Mouse (Mus musculus) MEL (cell line): ENCODE results near the gene Tmem170. TPM values are rescaled to one million over a fixed set of nuclear protein-coding genes. Genes with fewer than 3 reads are reported as not detected.

Source experiments
- DNase-seq: peaks from one replicate; pipeline ENCODE4 v3.0.0; 2011; ENCODE audit warnings: low read depth, low spot score
- H3K27ac ChIP-seq: 2 replicates; pipeline ENCODE4 v1.5.1; 2012; ENCODE audit warnings: low read depth, mild to moderate bottlenecking, control low read depth, low read length, moderate library complexity; ENCODE audit not compliant: control insufficient read depth
- H3K27me3 ChIP-seq, 2 experiments: fragments of 150-350 bp in 1 of 2; sonication (generic) in 1 of 2; 2 replicates each; pipeline ENCODE4 v1.6.1; 2012; ENCODE audit warnings: low read length in 2 of 2, mild to moderate bottlenecking in 2 of 2, improper control_type of control experiment in 1 of 2, moderate library complexity in 1 of 2; ENCODE audit not compliant: insufficient read depth in 2 of 2, control insufficient read depth in 1 of 2
- H3K36me3 ChIP-seq, 2 experiments: 2 replicates each; pipeline ENCODE4 v1.6.1; 2012 to 2014; ENCODE audit warnings: low read length in 2 of 2, improper control_type of control experiment in 1 of 2, inconsistent platforms in 1 of 2, mild to moderate bottlenecking in 1 of 2; ENCODE audit not compliant: insufficient read depth in 2 of 2, control insufficient read depth in 1 of 2
- H3K4me1 ChIP-seq, 2 experiments: fragments of 150-350 bp in 1 of 2; sonication (generic) in 1 of 2; 2 replicates each; pipeline ENCODE4 v1.6.1; 2012; ENCODE audit warnings: low read length in 2 of 2, improper control_type of control experiment in 1 of 2, mild to moderate bottlenecking in 1 of 2; ENCODE audit not compliant: insufficient read depth in 2 of 2, control insufficient read depth in 1 of 2
- H3K4me3 ChIP-seq, 2 experiments: fragments of 150-350 bp in 1 of 2; sonication (generic) in 1 of 2; 2 replicates each; pipeline ENCODE4 v1.5.1; 2012; ENCODE audit warnings: low read depth in 2 of 2, low read length in 2 of 2, mild to moderate bottlenecking in 2 of 2, moderate library complexity in 2 of 2, control low read depth in 1 of 2, improper control_type of control experiment in 1 of 2; ENCODE audit not compliant: control insufficient read depth in 1 of 2, insufficient read depth in 1 of 2
- H3K79me2 ChIP-seq: 2 replicates; pipeline ENCODE4 v1.6.1; 2012; ENCODE audit warnings: mild to moderate bottlenecking, low read length, moderate library complexity; ENCODE audit not compliant: control insufficient read depth, poor library complexity, insufficient read depth
- H3K9ac ChIP-seq: 2 replicates; pipeline ENCODE4 v1.6.1; 2012; ENCODE audit warnings: low read depth, mild to moderate bottlenecking, control low read depth, low read length, moderate library complexity; ENCODE audit not compliant: control insufficient read depth, poor library complexity, severe bottlenecking
- H3K9me3 ChIP-seq: fragments of 150-350 bp; sonication (generic); replicated peaks from 2 replicates; pipeline ENCODE4 v1.6.1; 2012; ENCODE audit warnings: mild to moderate bottlenecking, low read length, improper control_type of control experiment, moderate library complexity; ENCODE audit not compliant: insufficient read depth
- BHLHE40 ChIP-seq: IDR thresholded peaks from 2 replicates; pipeline ENCODE4 v1.6.1; 2012; ENCODE audit warnings: low read depth, mild to moderate bottlenecking, inconsistent platforms, low read length, improper control_type of control experiment, borderline replicate concordance
- CHD1 ChIP-seq: IDR thresholded peaks from 2 replicates; pipeline ENCODE4 v1.6.1; 2012; ENCODE audit warnings: low read depth, mild to moderate bottlenecking, inconsistent platforms, low read length, improper control_type of control experiment
- CHD2 ChIP-seq: IDR thresholded peaks from 2 replicates; pipeline ENCODE4 v1.6.1; 2011; ENCODE audit warnings: low read length, improper control_type of control experiment
- CTCF ChIP-seq, 3 experiments: IDR thresholded peaks in 2 of 3; conservative IDR thresholded peaks in 1 of 3; 2 replicates each; pipeline ENCODE4 v1.5.1; 2011 to 2012; ENCODE audit warnings: low read length in 3 of 3, low read depth in 2 of 3, mild to moderate bottlenecking in 2 of 3, improper control_type of control experiment in 1 of 3, inconsistent platforms in 1 of 3, mixed read lengths in 1 of 3, moderate library complexity in 1 of 3; ENCODE audit not compliant: control insufficient read depth in 1 of 3, insufficient read depth in 1 of 3, poor library complexity in 1 of 3, severe bottlenecking in 1 of 3
- E2F4 ChIP-seq: IDR thresholded peaks from 2 replicates; pipeline ENCODE4 v1.6.1; 2011; ENCODE audit warnings: low read depth, low read length, improper control_type of control experiment, borderline replicate concordance
- ELF1 ChIP-seq: IDR thresholded peaks from 2 replicates; pipeline ENCODE4 v1.6.1; 2014; ENCODE audit warnings: low read depth, mild to moderate bottlenecking, inconsistent platforms, low read length, improper control_type of control experiment, moderate library complexity
- EP300 ChIP-seq, 2 experiments: IDR thresholded peaks; 2 replicates each; pipeline ENCODE4 v1.6.1; 2011; ENCODE audit warnings: improper control_type of control experiment in 2 of 2, low read length in 2 of 2, low read depth in 1 of 2, mild to moderate bottlenecking in 1 of 2
- ETS1 ChIP-seq: IDR thresholded peaks from 2 replicates; pipeline ENCODE4 v1.6.1; 2012; ENCODE audit warnings: low read depth, mild to moderate bottlenecking, inconsistent platforms, low read length, improper control_type of control experiment, moderate library complexity
- GABPA ChIP-seq: IDR thresholded peaks from 2 replicates; pipeline ENCODE4 v1.6.1; 2012; ENCODE audit warnings: low read depth, mild to moderate bottlenecking, inconsistent platforms, low read length, improper control_type of control experiment, moderate library complexity
- HCFC1 ChIP-seq: IDR thresholded peaks from 2 replicates; pipeline ENCODE4 v1.6.1; 2012; ENCODE audit warnings: low read depth, mild to moderate bottlenecking, inconsistent platforms, low read length, improper control_type of control experiment, moderate library complexity
- JUND ChIP-seq: IDR thresholded peaks from 2 replicates; pipeline ENCODE4 v1.6.1; 2011; ENCODE audit warnings: low read depth, mild to moderate bottlenecking, improper control_type of control experiment, low read length
- KAT2A ChIP-seq: conservative IDR thresholded peaks from 2 replicates; pipeline ENCODE4 v1.6.1; 2012; ENCODE audit warnings: low read depth, low read length, improper control_type of control experiment, inconsistent platforms
- MAFK ChIP-seq: IDR thresholded peaks from 2 replicates; pipeline ENCODE4 v1.6.1; 2011; ENCODE audit warnings: low read depth, mild to moderate bottlenecking, low read length, improper control_type of control experiment, borderline replicate concordance
- MAX ChIP-seq: IDR thresholded peaks from 2 replicates; pipeline ENCODE4 v1.6.1; 2011; ENCODE audit warnings: low read length, improper control_type of control experiment
- MAZ ChIP-seq: IDR thresholded peaks from 2 replicates; pipeline ENCODE4 v1.6.1; 2012; ENCODE audit warnings: low read depth, mild to moderate bottlenecking, inconsistent platforms, low read length, improper control_type of control experiment
- MEF2A ChIP-seq: IDR thresholded peaks from 2 replicates; pipeline ENCODE4 v1.6.1; 2014; ENCODE audit warnings: low read depth, mild to moderate bottlenecking, inconsistent platforms, low read length, improper control_type of control experiment; ENCODE audit not compliant: poor library complexity, insufficient replicate concordance, severe bottlenecking; ENCODE audit errors: extremely low read depth
- MXI1 ChIP-seq: IDR thresholded peaks from 2 replicates; pipeline ENCODE4 v1.6.1; 2011; ENCODE audit warnings: mild to moderate bottlenecking, low read depth, low read length, improper control_type of control experiment
- MYB ChIP-seq: IDR thresholded peaks from 2 replicates; pipeline ENCODE4 v1.6.1; 2011; ENCODE audit warnings: mild to moderate bottlenecking, low read depth, low read length, improper control_type of control experiment
- NELFE ChIP-seq: IDR thresholded peaks from 2 replicates; pipeline ENCODE4 v1.6.1; 2011; ENCODE audit warnings: low read depth, low read length, improper control_type of control experiment
- POLR2AphosphoS5 ChIP-seq: IDR thresholded peaks from 2 replicates; pipeline ENCODE4 v1.6.1; 2012; ENCODE audit warnings: low read depth, borderline replicate concordance, mild to moderate bottlenecking, inconsistent platforms, low read length, moderate library complexity, mixed read lengths
- RAD21 ChIP-seq: IDR thresholded peaks from 2 replicates; pipeline ENCODE4 v1.6.1; 2011; ENCODE audit warnings: mild to moderate bottlenecking, low read depth, low read length, improper control_type of control experiment
- RCOR1 ChIP-seq: IDR thresholded peaks from 2 replicates; pipeline ENCODE4 v1.6.1; 2012; ENCODE audit warnings: low read depth, mild to moderate bottlenecking, inconsistent platforms, low read length, improper control_type of control experiment
- SIN3A ChIP-seq: IDR thresholded peaks from 2 replicates; pipeline ENCODE4 v1.6.1; 2012; ENCODE audit warnings: low read length, improper control_type of control experiment, inconsistent platforms
- SMC3 ChIP-seq: IDR thresholded peaks from 2 replicates; pipeline ENCODE4 v1.6.1; 2011; ENCODE audit warnings: low read depth, low read length, improper control_type of control experiment
- TAL1 ChIP-seq: IDR thresholded peaks from 2 replicates; pipeline ENCODE4 v1.6.1; 2012; ENCODE audit warnings: mild to moderate bottlenecking, inconsistent platforms, low read length, moderate library complexity, mixed read lengths
- TBP ChIP-seq: IDR thresholded peaks from 2 replicates; pipeline ENCODE4 v1.8.0; 2011; ENCODE audit warnings: low read depth, low read length, improper control_type of control experiment
- USF1 ChIP-seq: IDR thresholded peaks from 2 replicates; pipeline ENCODE4 v1.6.1; 2014; ENCODE audit warnings: low read depth, mild to moderate bottlenecking, inconsistent platforms, low read length, improper control_type of control experiment, moderate library complexity
- ZC3H11A ChIP-seq: IDR thresholded peaks from 2 replicates; pipeline ENCODE4 v1.6.1; 2012; ENCODE audit warnings: low read depth, mild to moderate bottlenecking, inconsistent platforms, low read length, improper control_type of control experiment
- ZKSCAN1 ChIP-seq: IDR thresholded peaks from 2 replicates; pipeline ENCODE4 v1.6.1; 2012; ENCODE audit warnings: low read depth, mild to moderate bottlenecking, inconsistent platforms, low read length, improper control_type of control experiment, moderate library complexity
- ZMIZ1 ChIP-seq: IDR thresholded peaks from 2 replicates; pipeline ENCODE4 v1.6.1; 2012; ENCODE audit warnings: low read depth, mild to moderate bottlenecking, inconsistent platforms, low read length, improper control_type of control experiment, moderate library complexity
- ZNF384 ChIP-seq: IDR thresholded peaks from 2 replicates; pipeline ENCODE4 v1.6.1; 2012; ENCODE audit warnings: low read depth, mild to moderate bottlenecking, inconsistent platforms, low read length, improper control_type of control experiment
- polyA plus RNA-seq, 2 experiments: library from polyadenylated mRNA; stranded (reverse) in 1 of 2; unstranded in 1 of 2; fragments of >175 nt in 1 of 2; fragments of >200 nt in 1 of 2; gene quantifications; 2 replicates each; pipeline versions ENCODE4 v1.2.1 to v1.2.4; 2012; ENCODE audit warnings: low replicate concordance in 2 of 2, low read depth in 1 of 2; ENCODE audit not compliant: insufficient read length in 2 of 2, insufficient read depth in 1 of 2, missing spikeins in 1 of 2
- total RNA-seq: library from RNA; depleted of rRNA; stranded (reverse); fragments of 300-350 nt; gene quantifications from 2 replicates; pipeline ENCODE4 v1.2.3, GENCODE M21; 2012

Gene Tmem170
- total and polyA plus RNA-seq, 3 experiments = 2.9 to 4.6 TPM; not detected in 1

DNA sequence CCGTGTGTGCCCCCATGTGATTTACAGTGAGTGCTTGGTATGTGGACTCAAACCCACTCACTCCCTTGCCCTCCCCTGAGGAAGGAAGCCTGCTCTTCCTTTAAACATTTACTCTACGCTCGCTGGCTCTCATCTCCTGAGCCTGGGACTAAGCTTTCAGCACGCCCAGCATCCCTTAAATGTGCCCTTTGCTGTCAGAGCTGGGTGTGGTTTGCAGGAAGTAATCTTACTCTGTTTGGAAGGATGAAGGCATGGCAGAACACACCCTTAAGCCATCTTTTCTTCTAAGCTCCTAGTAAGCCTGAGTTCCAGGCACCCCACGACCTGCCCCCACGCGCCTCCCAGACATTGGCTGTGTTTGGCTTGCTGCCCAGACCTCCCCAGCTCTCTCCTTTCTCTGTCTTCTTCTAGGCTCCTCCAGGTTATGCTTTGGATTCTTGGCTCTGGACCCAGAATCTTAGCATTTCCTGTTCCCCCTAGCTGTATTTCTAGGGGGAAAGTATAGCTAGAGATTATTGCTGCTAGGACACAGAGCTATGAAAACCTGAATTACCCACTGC lies 11.6 kb upstream of the Tmem170 start:
- peak; percentile 60 for DNase-seq
- no peaks in the 10 kb centered on the region for H3K27me3 ChIP-seq
- H3K9me3 ChIP-seq = no peaks in the 10 kb centered on the region
- H3K27ac ChIP-seq = peak overlapping the region; percentile 82
- no peak overlapping the region for H3K9ac ChIP-seq
- TF ChIP-seq KAT2A = no peak
- TF ChIP-seq MAX = no peak
- TF ChIP-seq BHLHE40 = no peak
- TF ChIP-seq POLR2AphosphoS5 = no peak
- H3K79me2 ChIP-seq = no peaks in the 10 kb centered on the region
- peaks cover 0 to 17% of the 10 kb centered on the region in 2 experiments; a peak in 2 of 4 replicates for H3K36me3 ChIP-seq
- H3K4me1 ChIP-seq = peaks cover 3 to 25% of the 10 kb centered on the region in 2 experiments; a peak in 2 of 4 replicates
- H3K4me3 ChIP-seq = no peak overlapping the region

DNA sequence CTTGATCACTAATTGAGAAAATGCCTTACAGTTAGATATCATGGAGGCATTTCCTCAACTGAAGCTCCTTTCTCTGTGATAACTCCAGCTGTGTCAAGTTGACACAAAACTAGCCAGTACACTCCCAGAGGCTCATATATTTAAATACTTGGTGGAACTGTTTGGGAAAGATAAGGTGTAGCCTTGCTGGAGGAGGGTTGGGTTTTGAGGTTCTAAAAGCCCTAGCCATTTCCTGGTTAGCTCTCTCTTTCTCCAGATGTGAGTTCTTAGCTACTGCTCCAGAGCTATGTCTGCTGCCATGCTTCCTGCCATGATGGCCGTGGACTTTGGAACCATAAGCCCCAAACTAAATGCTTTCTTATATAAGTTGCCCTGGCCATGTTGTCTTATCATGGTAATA lies 10.9 kb upstream of the Tmem170 start:
- peak; percentile 85 for DNase-seq
- H3K9ac ChIP-seq = no peak overlapping the region
- H3K4me1 ChIP-seq = peaks cover 3 to 25% of the 10 kb centered on the region in 2 experiments; a peak in 2 of 4 replicates
- H3K4me3 ChIP-seq = no peak overlapping the region
- H3K36me3 ChIP-seq = peaks cover 0 to 15% of the 10 kb centered on the region in 2 experiments; a peak in 2 of 4 replicates
- no peaks in the 10 kb centered on the region for H3K9me3 ChIP-seq
- no peaks in the 10 kb centered on the region for H3K27me3 ChIP-seq
- peak overlapping the region; percentile 82 for H3K27ac ChIP-seq
- H3K79me2 ChIP-seq = no peaks in the 10 kb centered on the region
- no peak for TF ChIP-seq JUND
- peak; percentile 71 for TF ChIP-seq TAL1
- TF ChIP-seq HCFC1 = no peak
- TF ChIP-seq E2F4 = no peak
- no peak; the same call in 1 of the 2 replicates for TF ChIP-seq RCOR1
- peak; percentile 52; the same call in 1 of the 2 replicates for TF ChIP-seq TBP
- TF ChIP-seq ZMIZ1 = no peak
- no peak for TF ChIP-seq RAD21
- TF ChIP-seq CHD1 = no peak
- no peak for TF ChIP-seq USF1
- TF ChIP-seq MAZ = no peak
- TF ChIP-seq ZKSCAN1 = no peak
- TF ChIP-seq MXI1 = no peak
- TF ChIP-seq CTCF (IDR thresholded peaks at IDR 0.05 in 2 of 3, conservative IDR thresholded peaks at IDR 0.05 in 1 of 3; ENCODE audit: control insufficient read depth in 1 of 3, insufficient read depth in 1 of 3, low read depth in 2 of 3, low read length in 3 of 3, poor library complexity in 1 of 3, severe bottlenecking in 1 of 3) = no peak
- TF ChIP-seq SIN3A = no peak
- peak; percentile 44; the same call in 1 of the 2 replicates for TF ChIP-seq ETS1
- TF ChIP-seq EP300 (IDR thresholded peaks at IDR 0.05; ENCODE audit: low read depth in 1 of 2, low read length in 2 of 2) = peak; percentile 68 to 73
- no peak for TF ChIP-seq CHD2
- TF ChIP-seq GABPA = no peak
- no peak for TF ChIP-seq KAT2A
- no peak for TF ChIP-seq ZNF384
- TF ChIP-seq POLR2AphosphoS5 = no peak
- TF ChIP-seq BHLHE40 = no peak
- TF ChIP-seq NELFE = no peak; the same call in 1 of the 2 replicates
- no peak for TF ChIP-seq MAFK
- peak; percentile 60; the same call in 1 of the 2 replicates for TF ChIP-seq ELF1
- no peak for TF ChIP-seq ZC3H11A
- no peak for TF ChIP-seq MEF2A
- TF ChIP-seq MAX = 0 out of 2 replicates have a peak, but pooled peaks have one; percentile 31
- no peak for TF ChIP-seq SMC3
- no peak for TF ChIP-seq MYB
